Mouse (Mus musculus) G1E (cell line): ENCODE measurements around the gene Tmed6. TPM values are rescaled to one million over a fixed set of nuclear protein-coding genes. Genes with fewer than 3 reads are reported as not detected.

Source experiments
- ATAC-seq: 2 replicates; pipeline ENCODE4 v1.8.0; 2016; ENCODE audit warnings: mild to moderate bottlenecking; ENCODE audit not compliant: insufficient number of reproducible peaks, poor library complexity, low FRiP score, severe bottlenecking; ENCODE audit errors: extremely low read depth
- DNase-seq: peaks from one replicate; pipeline ENCODE4 v3.0.0; 2012; ENCODE audit warnings: low spot score
- H3K27me3 ChIP-seq: 2 replicates; pipeline ENCODE4 v1.6.1; 2012; ENCODE audit warnings: mild to moderate bottlenecking, low read length, inconsistent platforms; ENCODE audit not compliant: insufficient read depth
- H3K36me3 ChIP-seq: replicated peaks from 2 replicates; pipeline ENCODE3; 2012; ENCODE audit warnings: mild to moderate bottlenecking, inconsistent platforms
- H3K4me1 ChIP-seq: 2 replicates; pipeline ENCODE4 v1.6.1; 2012; ENCODE audit warnings: low read depth, low read length, inconsistent platforms, mixed read lengths; ENCODE audit not compliant: insufficient read depth
- H3K4me3 ChIP-seq: 2 replicates; pipeline ENCODE4 v1.5.1; 2012; ENCODE audit warnings: low read depth, mild to moderate bottlenecking, inconsistent platforms, low read length, moderate library complexity, mixed read lengths
- H3K9me3 ChIP-seq: replicated peaks from 2 replicates; pipeline ENCODE4 v1.6.1; 2012; ENCODE audit warnings: inconsistent platforms
- CTCF ChIP-seq: IDR thresholded peaks from 2 replicates; pipeline ENCODE4 v1.5.1; 2012; ENCODE audit warnings: low read depth, low read length, inconsistent platforms, mixed read lengths
- GATA1 ChIP-seq: IDR thresholded peaks from 2 replicates; pipeline ENCODE4 v1.6.1; 2012; ENCODE audit warnings: borderline replicate concordance, low read length, inconsistent platforms, mixed read lengths
- GATA2 ChIP-seq: IDR thresholded peaks from 2 replicates; pipeline ENCODE4 v1.6.1; 2012; ENCODE audit warnings: low read depth, low read length, inconsistent platforms, borderline replicate concordance
- POLR2AphosphoS5 ChIP-seq: IDR thresholded peaks from 2 replicates; pipeline ENCODE4 v1.6.1; 2012; ENCODE audit warnings: low read depth, low read length, inconsistent platforms; ENCODE audit not compliant: insufficient replicate concordance
- TAL1 ChIP-seq: conservative IDR thresholded peaks from 2 replicates; pipeline ENCODE4 v1.6.1; 2012; ENCODE audit warnings: low read depth, low read length, inconsistent platforms, mixed read lengths
- polyA plus RNA-seq: library from polyadenylated mRNA; stranded (reverse); fragments of >175 nt; gene quantifications from 2 replicates; pipeline ENCODE4 v1.2.3, GENCODE M21; 2012
- total RNA-seq, 2 experiments: library from RNA; stranded (forward) in 1 of 2; stranded (reverse) in 1 of 2; fragments of 200-1000 nt in 1 of 2; fragments of >200 nt in 1 of 2; fragmentation: Nextera tagmentation in 1 of 2; gene quantifications; 2 replicates each; pipeline ENCODE4 v1.2.3; 2014 to 2017

Tmed6 gene
- total and polyA plus RNA-seq, 3 experiments: not detected

- no peaks in the 10 kb centered on the region for H3K9me3 ChIP-seq
- peaks cover 40% of the 10 kb centered on the region for H3K4me1 ChIP-seq
- H3K4me3 ChIP-seq: peak overlapping the region; percentile 95
- no peak for TF ChIP-seq GATA1
- no peak for TF ChIP-seq CTCF
- TF ChIP-seq POLR2AphosphoS5: no peak
- TF ChIP-seq GATA2: no peak
- TF ChIP-seq TAL1: no peak
- peaks cover 35% of the 10 kb centered on the region for H3K36me3 ChIP-seq
- ATAC-seq (no peak), DNase-seq (no peak)
- H3K27me3 ChIP-seq: no peaks in the 10 kb centered on the region
These were observed 33.8 kb downstream of the Tmed6 start for GRCm38 (mm10) chr8:107031577-107032090.

- H3K9me3 ChIP-seq: no peaks in the 10 kb centered on the region
- TF ChIP-seq GATA2 (no peak), CTCF (peak; percentile 49), TAL1 (no peak), POLR2AphosphoS5 (no peak)
- H3K4me1 ChIP-seq: peaks cover 40% of the 10 kb centered on the region
- peak; percentile 96 for DNase-seq
- peak within 1 kb of the TSS; percentile 95 for H3K4me3 ChIP-seq
- H3K27me3 ChIP-seq: no peaks in the 10 kb centered on the region; the same call in 1 of the 2 replicates
- ATAC-seq: peak; percentile 91
- peaks cover 28% of the 10 kb centered on the region for H3K36me3 ChIP-seq
These were observed 34.5 kb downstream of the Tmed6 start, which contains the start of gene Vps4a for GRCm38 (mm10) chr8:107030650-107031576. Vps4a (plus strand) TSS chr8:107031222.

GRCm38 (mm10) chr8:107030058-107030457, 35.4 kb downstream of the Tmed6 start:
- H3K9me3 ChIP-seq: no peaks in the 10 kb centered on the region
- no peak for ATAC-seq
- H3K4me1 ChIP-seq: peaks cover 40% of the 10 kb centered on the region
- H3K36me3 ChIP-seq: peaks cover 19% of the 10 kb centered on the region
- H3K27me3 ChIP-seq: peaks cover 7% of the 10 kb centered on the region
- no peak for DNase-seq
- no peak for TF ChIP-seq CTCF
- peak overlapping the region; percentile 36; the same call in 1 of the 2 replicates for H3K4me3 ChIP-seq

GRCm38 (mm10) chr8:107029310-107029709, 36.1 kb downstream of the Tmed6 start:
- peaks cover 13% of the 10 kb centered on the region for H3K36me3 ChIP-seq
- TF ChIP-seq CTCF (no peak), GATA1 (no peak), TAL1 (no peak), POLR2AphosphoS5 (no peak), GATA2 (no peak)
- DNase-seq (no peak), ATAC-seq (no peak)
- H3K4me1 ChIP-seq: peaks cover 39% of the 10 kb centered on the region
- no peak overlapping the region for H3K4me3 ChIP-seq
- peaks cover 7% of the 10 kb centered on the region for H3K27me3 ChIP-seq
- H3K9me3 ChIP-seq: no peaks in the 10 kb centered on the region

- TF ChIP-seq GATA2: no peak
- H3K4me1 ChIP-seq: peaks cover 1% of the 10 kb centered on the region; the same call in 1 of the 2 replicates
- no peak for DNase-seq
- H3K4me3 ChIP-seq: no peak overlapping the region
- H3K9me3 ChIP-seq: no peaks in the 10 kb centered on the region
- H3K36me3 ChIP-seq: no peaks in the 10 kb centered on the region
- no peak for ATAC-seq
- H3K27me3 ChIP-seq: peaks cover 39% of the 10 kb centered on the region
These were observed 42.0 kb downstream of the Tmed6 start for GRCm38 (mm10) chr8:107023479-107023878.

- no peak for ATAC-seq
- no peaks in the 10 kb centered on the region for H3K4me1 ChIP-seq
- peaks cover 13% of the 10 kb centered on the region for H3K27me3 ChIP-seq
- H3K36me3 ChIP-seq: peaks cover 24% of the 10 kb centered on the region
- no peak overlapping the region for H3K4me3 ChIP-seq
- H3K9me3 ChIP-seq: no peaks in the 10 kb centered on the region
- TF ChIP-seq GATA1 (no peak), POLR2AphosphoS5 (no peak)
- DNase-seq: no peak
These were observed 50.5 kb downstream of the Tmed6 start for GRCm38 (mm10) chr8:107014915-107015314.
